Mouse (Mus musculus) thymus, adult 2 months (tissue): Measurements from ENCODE around the gene Lrp6.

Experiments used
- CTCF ChIP-seq: fragments of 200-500 bp; IDR thresholded peaks from 2 replicates; pipeline ENCODE4 v1.5.1; 2012; ENCODE audit warnings: mild to moderate bottlenecking, control low read depth, low read length, moderate library complexity, borderline replicate concordance; ENCODE audit not compliant: control insufficient read depth, poor library complexity, insufficient read depth; ENCODE audit errors: extremely low read depth
- POLR2A ChIP-seq: fragments of 200-500 bp; IDR thresholded peaks from 2 replicates; pipeline ENCODE4 v1.6.1; 2012; ENCODE audit warnings: mild to moderate bottlenecking, low read length, control low read depth, moderate library complexity; ENCODE audit not compliant: control insufficient read depth, poor library complexity, insufficient read depth; ENCODE audit errors: extremely low read depth

DNA sequence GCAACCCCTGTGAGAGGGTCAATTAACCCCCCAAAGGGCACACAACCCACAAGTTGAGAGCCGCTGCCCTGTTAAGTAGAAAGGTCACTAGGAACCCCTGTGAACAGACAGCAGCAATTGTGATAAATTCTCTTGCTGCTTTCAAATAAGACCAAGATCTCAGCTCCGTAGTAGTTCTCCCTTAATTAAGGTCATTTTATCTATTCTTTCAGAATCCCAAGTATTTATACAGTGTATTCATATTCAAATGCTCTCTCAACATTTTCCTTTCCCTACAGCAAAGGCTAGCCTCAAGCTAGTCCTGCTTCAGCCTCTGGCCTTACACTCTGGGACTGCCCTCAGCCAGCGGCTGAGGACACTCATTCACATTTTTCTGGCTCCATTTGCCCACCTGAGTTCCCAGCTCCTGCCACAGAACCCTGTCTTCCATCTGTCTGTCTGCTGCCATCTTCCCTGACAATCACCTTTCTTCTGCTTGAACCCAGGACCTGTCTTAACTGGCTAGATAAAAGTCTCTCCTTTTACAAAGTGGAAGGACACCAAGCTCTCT lies 150.1 kb downstream of the Lrp6 start:
- TF ChIP-seq CTCF (no peak), POLR2A (no peak)
